Mouse (Mus musculus): ENCODE results near the gene Wscd1. TPM values are rescaled to one million over a fixed set of nuclear protein-coding genes. Genes with fewer than 3 reads are reported as not detected.

The Wscd1 gene
- polyA plus RNA-seq (2014; fragmentation: Nextera tagmentation; extraction: Ambion mirVana) = 48.7 and 60.9 TPM in 2 replicates

DNA sequence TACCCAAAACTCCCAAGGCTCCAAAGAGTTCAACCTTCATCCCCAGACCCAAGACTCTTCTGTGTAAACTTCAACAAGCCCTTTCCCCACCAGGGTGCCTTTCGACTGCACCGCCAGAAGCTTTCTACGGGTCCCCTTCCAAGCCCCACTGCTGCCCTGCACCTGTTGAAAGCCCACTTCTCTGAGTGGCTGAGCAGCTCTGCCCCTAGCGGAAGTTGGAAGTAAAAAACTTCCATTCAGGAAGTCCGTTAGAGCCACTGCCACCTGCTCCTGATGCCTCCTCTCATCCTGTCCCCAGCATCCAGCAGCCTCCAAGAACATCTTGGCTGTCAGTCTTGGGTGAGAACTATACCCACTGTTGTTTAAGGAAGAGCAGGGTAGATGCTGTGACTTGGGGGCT is at the start of gene Wscd1:
Wscd1 (plus strand) TSS at position 250 of the 400 bp plus-strand sequence.
- Histone ChIP-seq H3K9ac (ENCODE audit: low read length) (peak within 1 kb of the TSS; percentile 86), H3K9me3 (ENCODE audit: control insufficient read depth, low read length) (no peaks in the 10 kb centered on the region), H3K4me2 (ENCODE audit: low read depth, low read length, severe bottlenecking) (peak within 1 kb of the TSS; percentile 94), H3K4me3 (ENCODE audit: low read depth, low read length) (peak within 1 kb of the TSS; percentile 88), H3K36me3 (ENCODE audit: control insufficient read depth, insufficient read depth, low read length) (no peaks in the 10 kb centered on the region), H3K27me3 (ENCODE audit: control insufficient read depth, insufficient read depth, low read length) (no peaks in the 10 kb centered on the region), H3K27ac (ENCODE audit: low read depth, low read length) (no peak within 1 kb of the TSS), H3K4me1 (replicated peaks; ENCODE audit: control insufficient read depth, insufficient read depth, low read length) (peaks cover 13% of the 10 kb centered on the region)
- peak; percentile 66 for DNase-seq (ENCODE audit: low spot score)
- ATAC-seq (replicated peaks; ENCODE audit: low FRiP score) = peak; percentile 14; the same call in 1 of the 2 replicates
- 4% methylated on average over 5 of the region's 5 CpGs for WGBS

DNA sequence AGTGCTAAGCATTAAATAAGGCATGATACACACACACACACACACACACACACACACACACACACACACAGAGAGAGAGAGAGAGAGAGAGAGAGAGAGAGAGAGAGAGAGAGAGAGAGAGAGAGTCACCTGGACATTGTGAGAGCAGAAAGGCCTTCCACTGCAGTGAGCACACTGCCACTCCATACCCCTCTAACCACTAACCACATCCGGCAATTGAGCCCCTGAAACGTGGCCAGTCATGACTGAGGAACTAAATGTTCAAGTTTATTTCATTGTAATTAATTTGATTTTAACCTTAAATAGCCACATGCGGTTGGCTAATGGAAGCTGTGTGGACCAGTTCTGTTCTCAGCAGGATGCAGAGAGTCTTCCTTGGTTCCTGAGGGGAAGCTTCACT is 21.7 kb upstream of the Wscd1 start:
- WGBS = 84% methylated on average over 3 of the region's 3 CpGs

DNA sequence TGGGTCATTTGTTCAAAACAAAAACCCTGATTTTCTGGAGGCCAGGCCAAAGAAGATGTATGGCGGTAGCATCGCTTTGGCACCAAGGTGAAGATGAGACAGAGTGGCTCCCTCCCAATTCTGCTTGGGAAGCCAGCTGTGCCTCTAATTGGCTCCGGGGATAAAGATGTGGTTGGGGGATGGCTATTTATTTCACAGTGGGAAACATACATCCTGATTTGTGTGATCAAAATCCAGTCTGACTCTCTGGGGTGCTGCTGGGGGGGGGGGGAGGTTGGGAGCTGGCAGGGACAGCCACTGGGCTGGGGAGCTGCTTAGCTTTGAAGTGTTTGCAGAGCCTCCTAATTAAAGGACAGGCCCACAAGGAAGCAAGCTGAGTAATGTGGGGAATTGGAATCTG is 20.4 kb upstream of the Wscd1 start:
- H3K27me3 ChIP-seq (ENCODE audit: control insufficient read depth, insufficient read depth, low read length) = no peaks in the 10 kb centered on the region
- no peaks in the 10 kb centered on the region for H3K9me3 ChIP-seq (ENCODE audit: control insufficient read depth, low read length)
- WGBS = 43% methylated on average over 3 of the region's 3 CpGs
- no peak overlapping the region for H3K4me3 ChIP-seq (ENCODE audit: low read depth, low read length)
- no peaks in the 10 kb centered on the region for H3K4me1 ChIP-seq (replicated peaks; ENCODE audit: control insufficient read depth, insufficient read depth, low read length)
- DNase-seq (ENCODE audit: low spot score) (no peak), ATAC-seq (replicated peaks; ENCODE audit: low FRiP score) (no peak)
- H3K36me3 ChIP-seq (ENCODE audit: control insufficient read depth, insufficient read depth, low read length) = no peaks in the 10 kb centered on the region
- H3K9ac ChIP-seq (ENCODE audit: low read length) = no peak overlapping the region
- H3K27ac ChIP-seq (ENCODE audit: low read depth, low read length) = no peak overlapping the region
- no peak overlapping the region for H3K4me2 ChIP-seq (ENCODE audit: low read depth, low read length, severe bottlenecking)

More for the DNA sequence above, 21.7 kb upstream of the Wscd1 start:
- no peak overlapping the region for H3K27ac ChIP-seq (ENCODE audit: low read depth, low read length)
- ATAC-seq (replicated peaks; ENCODE audit: low FRiP score) (no peak), DNase-seq (ENCODE audit: low spot score) (no peak)
- H3K4me3 ChIP-seq (ENCODE audit: low read depth, low read length) = no peak overlapping the region
- H3K27me3 ChIP-seq (ENCODE audit: control insufficient read depth, insufficient read depth, low read length) = no peaks in the 10 kb centered on the region
- H3K9me3 ChIP-seq (ENCODE audit: control insufficient read depth, low read length) = no peaks in the 10 kb centered on the region
- H3K4me2 ChIP-seq (ENCODE audit: low read depth, low read length, severe bottlenecking) = no peak overlapping the region
- H3K36me3 ChIP-seq (ENCODE audit: control insufficient read depth, insufficient read depth, low read length) = no peaks in the 10 kb centered on the region
- H3K4me1 ChIP-seq (replicated peaks; ENCODE audit: control insufficient read depth, insufficient read depth, low read length) = no peaks in the 10 kb centered on the region
- H3K9ac ChIP-seq (ENCODE audit: low read length) = no peak overlapping the region

DNA sequence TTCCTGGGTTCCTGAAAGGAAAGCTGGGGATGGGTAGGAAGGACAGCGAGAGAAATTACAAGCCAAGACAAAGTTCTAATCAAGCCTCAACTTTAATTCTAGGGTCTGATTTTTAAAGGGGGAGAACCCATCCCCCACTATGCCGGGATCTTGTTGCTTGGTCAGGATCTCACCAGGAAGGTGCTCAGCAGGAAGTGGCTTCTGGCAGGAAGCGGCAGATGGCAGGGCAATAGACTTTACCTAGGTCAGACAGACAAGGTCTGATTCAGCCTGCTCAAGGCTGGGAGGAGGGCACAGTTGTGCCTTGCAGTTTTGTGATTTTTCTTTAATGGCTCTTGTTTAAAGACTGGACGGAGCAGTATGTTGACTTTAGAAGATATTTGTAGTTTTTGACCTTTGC is 15.9 kb upstream of the Wscd1 start:
- DNase-seq (ENCODE audit: low spot score) (no peak), ATAC-seq (replicated peaks; ENCODE audit: low FRiP score) (no peak)
- Histone ChIP-seq H3K9ac (ENCODE audit: low read length) (no peak overlapping the region), H3K4me3 (ENCODE audit: low read depth, low read length) (no peak overlapping the region), H3K4me1 (replicated peaks; ENCODE audit: control insufficient read depth, insufficient read depth, low read length) (0 out of 2 replicates have a peak, but pooled peaks cover 3% of the 10 kb centered on the region), H3K4me2 (ENCODE audit: low read depth, low read length, severe bottlenecking) (no peak overlapping the region), H3K27me3 (ENCODE audit: control insufficient read depth, insufficient read depth, low read length) (no peaks in the 10 kb centered on the region), H3K27ac (ENCODE audit: low read depth, low read length) (no peak overlapping the region), H3K36me3 (ENCODE audit: control insufficient read depth, insufficient read depth, low read length) (no peaks in the 10 kb centered on the region), H3K9me3 (ENCODE audit: control insufficient read depth, low read length) (no peaks in the 10 kb centered on the region)
- WGBS = 73% methylated on average over 4 of the region's 4 CpGs

DNA sequence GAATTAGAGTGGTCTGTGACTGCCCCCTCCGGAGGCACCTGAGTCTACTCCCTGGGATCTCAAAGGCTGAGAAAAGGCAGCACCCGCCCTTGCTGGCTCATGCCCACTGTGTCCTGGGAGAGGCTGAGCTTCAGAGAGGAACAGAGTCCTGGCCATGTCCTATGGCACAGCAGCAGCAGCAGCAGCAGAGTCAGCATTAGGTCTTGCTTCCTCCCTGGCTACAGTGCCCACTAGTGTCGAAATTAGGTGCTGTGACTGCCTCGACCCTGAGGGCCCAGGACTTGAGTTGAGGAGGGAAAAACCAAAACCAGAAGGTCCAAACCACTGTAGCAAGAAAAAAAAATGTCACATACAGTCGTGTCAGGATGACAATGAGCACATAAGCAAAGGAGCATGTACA is 12.6 kb upstream of the Wscd1 start:
- ATAC-seq (replicated peaks; ENCODE audit: low FRiP score) = no peak
- DNase-seq (ENCODE audit: low spot score) = peak; percentile 64
- Histone ChIP-seq H3K27me3 (ENCODE audit: control insufficient read depth, insufficient read depth, low read length) (no peaks in the 10 kb centered on the region), H3K27ac (ENCODE audit: low read depth, low read length) (no peak overlapping the region), H3K36me3 (ENCODE audit: control insufficient read depth, insufficient read depth, low read length) (no peaks in the 10 kb centered on the region), H3K4me2 (ENCODE audit: low read depth, low read length, severe bottlenecking) (no peak overlapping the region), H3K4me3 (ENCODE audit: low read depth, low read length) (no peak overlapping the region), H3K9me3 (ENCODE audit: control insufficient read depth, low read length) (no peaks in the 10 kb centered on the region), H3K9ac (ENCODE audit: low read length) (no peak overlapping the region), H3K4me1 (replicated peaks; ENCODE audit: control insufficient read depth, insufficient read depth, low read length) (0 out of 2 replicates have a peak, but pooled peaks cover 3% of the 10 kb centered on the region)
- 29% methylated on average over 5 of the region's 5 CpGs for WGBS

DNA sequence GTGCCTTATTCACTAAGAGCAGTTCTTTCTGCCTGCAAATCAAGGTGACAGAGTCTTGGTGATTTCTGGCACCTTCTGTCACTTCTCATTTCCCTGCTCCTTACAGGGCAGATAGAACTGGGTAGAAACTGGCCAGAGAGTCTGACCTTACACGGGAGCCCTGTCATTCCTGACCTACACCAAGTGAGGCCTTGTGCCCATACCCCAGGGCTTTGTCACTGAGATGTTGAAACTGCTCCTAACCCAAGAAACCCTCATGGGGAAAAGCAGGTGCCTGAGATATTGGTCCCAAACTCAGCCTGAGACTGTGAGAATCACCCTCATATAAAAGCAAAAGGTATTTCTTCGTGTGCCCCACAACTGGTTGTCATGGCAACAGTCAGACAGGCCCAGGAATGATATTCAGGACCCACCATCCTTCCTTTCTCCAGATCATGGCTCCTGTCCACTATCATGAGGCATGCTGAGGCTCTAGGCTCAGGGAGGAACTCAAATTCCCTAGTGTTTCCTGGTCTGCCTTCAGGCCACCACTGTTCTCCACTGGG is 11.1 kb upstream of the Wscd1 start:
- H3K27ac ChIP-seq (ENCODE audit: low read depth, low read length) = no peak overlapping the region
- H3K4me2 ChIP-seq (ENCODE audit: low read depth, low read length, severe bottlenecking) = no peak overlapping the region
- no peak for ATAC-seq (replicated peaks; ENCODE audit: low FRiP score)
- H3K4me3 ChIP-seq (ENCODE audit: low read depth, low read length) = no peak overlapping the region
- H3K4me1 ChIP-seq (replicated peaks; ENCODE audit: control insufficient read depth, insufficient read depth, low read length) = 0 out of 2 replicates have a peak, but pooled peaks cover 3% of the 10 kb centered on the region
- no peaks in the 10 kb centered on the region for H3K27me3 ChIP-seq (ENCODE audit: control insufficient read depth, insufficient read depth, low read length)
- H3K36me3 ChIP-seq (ENCODE audit: control insufficient read depth, insufficient read depth, low read length) = no peaks in the 10 kb centered on the region
- 56% methylated on average over 2 of the region's 2 CpGs for WGBS
- no peak for DNase-seq (ENCODE audit: low spot score)
- H3K9me3 ChIP-seq (ENCODE audit: control insufficient read depth, low read length) = no peaks in the 10 kb centered on the region
- no peak overlapping the region for H3K9ac ChIP-seq (ENCODE audit: low read length)

DNA sequence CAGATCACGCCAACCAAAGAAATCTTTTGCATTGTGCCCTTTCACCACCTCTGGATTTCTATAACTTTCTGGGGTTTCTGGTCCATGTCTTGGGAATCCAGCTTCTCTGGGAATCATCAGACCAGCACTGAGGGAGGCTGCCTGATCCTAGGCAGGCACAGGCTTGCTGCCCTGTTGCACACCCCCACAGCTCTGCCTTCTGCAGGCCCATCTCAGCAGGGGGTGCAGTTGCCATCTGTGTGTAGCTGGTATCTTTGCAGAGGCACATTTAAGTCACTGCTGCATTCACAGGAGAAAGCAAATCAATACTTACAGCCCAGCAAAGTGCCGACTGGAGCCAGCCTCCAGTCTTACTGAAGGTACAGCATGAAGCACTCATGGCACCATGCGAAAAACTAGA is 3.8 kb upstream of the Wscd1 start:
- Histone ChIP-seq H3K9ac (ENCODE audit: low read length) (no peak overlapping the region), H3K4me2 (ENCODE audit: low read depth, low read length, severe bottlenecking) (no peak overlapping the region), H3K9me3 (ENCODE audit: control insufficient read depth, low read length) (no peaks in the 10 kb centered on the region), H3K27ac (ENCODE audit: low read depth, low read length) (no peak overlapping the region), H3K4me3 (ENCODE audit: low read depth, low read length) (no peak overlapping the region), H3K27me3 (ENCODE audit: control insufficient read depth, insufficient read depth, low read length) (no peaks in the 10 kb centered on the region), H3K36me3 (ENCODE audit: control insufficient read depth, insufficient read depth, low read length) (no peaks in the 10 kb centered on the region), H3K4me1 (replicated peaks; ENCODE audit: control insufficient read depth, insufficient read depth, low read length) (peaks cover 5% of the 10 kb centered on the region)
- 86% methylated on average over 3 of the region's 3 CpGs for WGBS
- no peak for ATAC-seq (replicated peaks; ENCODE audit: low FRiP score)
- DNase-seq (ENCODE audit: low spot score) = no peak

DNA sequence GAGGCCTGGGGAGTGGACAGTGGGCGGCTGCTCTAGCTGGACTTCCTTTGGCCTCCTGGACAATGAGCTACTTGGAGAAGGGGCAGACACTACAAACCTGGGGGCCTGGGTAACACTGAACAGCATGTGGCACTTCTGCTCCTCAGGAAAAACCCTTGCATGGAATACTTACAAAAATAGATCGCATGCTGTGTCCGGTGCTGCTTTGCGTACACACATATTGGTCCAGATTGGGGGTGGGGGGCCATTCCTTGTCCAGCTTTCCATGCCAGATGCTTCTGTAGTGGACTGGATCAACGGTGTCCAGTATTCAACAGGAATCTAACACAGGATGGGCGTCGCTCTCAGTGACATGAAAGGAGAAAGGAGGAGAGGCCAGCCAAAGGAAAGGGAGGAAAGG is 2.0 kb upstream of the Wscd1 start:
- Histone ChIP-seq H3K4me3 (ENCODE audit: low read depth, low read length) (no peak overlapping the region), H3K36me3 (ENCODE audit: control insufficient read depth, insufficient read depth, low read length) (no peaks in the 10 kb centered on the region), H3K9ac (ENCODE audit: low read length) (no peak overlapping the region), H3K4me2 (ENCODE audit: low read depth, low read length, severe bottlenecking) (no peak overlapping the region), H3K4me1 (replicated peaks; ENCODE audit: control insufficient read depth, insufficient read depth, low read length) (peaks cover 10% of the 10 kb centered on the region), H3K9me3 (ENCODE audit: control insufficient read depth, low read length) (no peaks in the 10 kb centered on the region), H3K27ac (ENCODE audit: low read depth, low read length) (no peak overlapping the region), H3K27me3 (ENCODE audit: control insufficient read depth, insufficient read depth, low read length) (no peaks in the 10 kb centered on the region)
- WGBS = 70% methylated on average over 7 of the region's 7 CpGs
- DNase-seq (ENCODE audit: low spot score) = no peak
- ATAC-seq (replicated peaks; ENCODE audit: low FRiP score) = no peak

DNA sequence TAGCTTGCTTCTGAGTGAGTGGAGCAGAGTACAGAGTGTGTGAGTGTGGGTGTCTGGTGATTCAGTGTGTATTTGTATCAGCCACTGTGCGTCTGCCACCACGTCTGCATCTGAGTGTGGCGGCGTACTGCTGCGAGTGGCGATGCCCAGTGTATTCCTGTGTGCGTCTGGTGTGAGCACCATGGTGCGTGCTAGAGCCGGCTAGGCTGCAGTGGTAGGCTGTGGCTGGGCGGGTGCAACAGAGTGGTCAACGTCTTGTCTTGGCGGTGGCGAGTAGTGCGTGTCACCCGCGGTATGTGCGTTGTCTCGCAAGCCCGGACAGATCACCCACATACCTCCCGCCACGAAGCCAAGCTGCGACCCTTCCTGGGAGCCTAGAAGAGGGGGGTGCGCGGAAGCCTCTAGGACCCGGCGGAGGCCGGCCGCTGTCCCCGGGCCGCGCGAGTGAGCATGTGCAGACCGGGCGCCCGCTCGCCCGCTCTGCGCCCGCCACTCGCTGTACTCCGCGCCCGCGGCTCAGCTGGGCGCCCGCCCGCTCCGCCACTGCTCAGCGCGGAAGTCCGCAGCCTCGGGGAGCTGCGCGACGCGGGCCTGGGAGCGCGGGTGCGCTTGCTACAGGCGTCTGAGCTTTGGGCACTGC is 934 bp downstream of the Wscd1 start:
- peak overlapping the region; percentile 86 for H3K9ac ChIP-seq (ENCODE audit: low read length)
- H3K4me2 ChIP-seq (ENCODE audit: low read depth, low read length, severe bottlenecking) = peak overlapping the region; percentile 94
- peak overlapping the region; percentile 88 for H3K4me3 ChIP-seq (ENCODE audit: low read depth, low read length)
- H3K36me3 ChIP-seq (ENCODE audit: control insufficient read depth, insufficient read depth, low read length) = no peaks in the 10 kb centered on the region
- ATAC-seq (replicated peaks; ENCODE audit: low FRiP score) (peak; percentile 92), DNase-seq (ENCODE audit: low spot score) (peak; percentile 86)
- H3K9me3 ChIP-seq (ENCODE audit: control insufficient read depth, low read length) = no peaks in the 10 kb centered on the region
- H3K4me1 ChIP-seq (replicated peaks; ENCODE audit: control insufficient read depth, insufficient read depth, low read length) = peaks cover 16% of the 10 kb centered on the region
- 0 out of 2 replicates have a peak overlapping the region, but pooled peaks have one; percentile 53 for H3K27ac ChIP-seq (ENCODE audit: low read depth, low read length)
- WGBS = under 1% methylated on average over 57 of the region's 60 CpGs
- no peaks in the 10 kb centered on the region for H3K27me3 ChIP-seq (ENCODE audit: control insufficient read depth, insufficient read depth, low read length)
